Comparison of ENCODE assay signal across 12 mouse cellular contexts in the genomic region with DNA sequence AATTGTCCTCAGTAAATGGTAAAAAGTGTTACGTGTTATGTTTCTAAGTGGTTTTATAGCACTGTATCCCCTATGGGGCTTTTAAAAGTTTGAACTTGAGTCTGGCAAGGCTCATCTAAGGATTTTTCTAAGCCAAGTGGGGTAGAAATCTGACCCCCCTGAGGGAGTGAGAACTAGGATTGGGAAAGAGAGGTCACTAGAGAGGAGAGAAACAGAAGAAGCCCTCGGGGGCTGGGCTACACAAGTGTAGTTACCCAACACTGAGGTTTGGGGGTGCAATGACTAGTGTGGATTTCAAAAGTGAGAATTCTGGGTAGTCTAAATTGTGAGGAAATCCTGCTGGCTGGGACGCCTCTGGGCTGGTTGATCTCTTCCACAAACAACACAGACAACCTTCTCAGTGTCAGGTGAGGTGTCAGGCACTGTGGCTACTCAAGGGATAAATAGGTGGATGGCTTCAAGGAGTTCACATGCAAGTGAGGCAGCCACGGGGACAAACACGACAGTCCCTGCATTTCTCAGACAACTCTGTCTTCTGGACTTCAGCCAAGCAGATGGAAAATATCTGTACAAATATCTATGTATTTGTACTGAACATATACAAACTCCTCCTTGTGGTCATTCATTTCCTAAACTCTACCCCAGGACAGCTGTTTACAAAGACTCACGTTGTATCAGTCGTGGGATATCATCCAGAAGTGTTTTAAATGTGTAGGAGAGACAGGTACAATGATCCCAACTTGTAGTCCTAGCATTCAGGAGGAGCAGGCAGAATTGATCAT. TPM values are rescaled to one million over a fixed set of nuclear protein-coding genes. Genes with fewer than 3 reads are reported as not detected.
DNase-seq lines count a peak whose midpoint lies in the region; ATAC-seq and TF ChIP-seq lines count a peak whose summit lies in the region.
"Had no signal": no experiment of that assay in that cellular context is flagged by ENCODE, and none has a peak within 500 bp of the region (broad histone marks: within the 10 kb centered on the region; RNA-seq: fewer than 3 reads in every experiment).

No protein-coding gene starts in this region.

- H3K27me3 ChIP-seq in embryonic facial prominence, embryonic 11.5 days (ENCODE audit: control insufficient read depth, insufficient read depth, low read length): no peaks in the 10 kb centered on the region
- no peaks in the 10 kb centered on the region for H3K27me3 ChIP-seq in embryonic facial prominence, embryonic 10.5 days (replicated peaks; ENCODE audit: low read depth, poor library complexity, severe bottlenecking)
- no peaks in the 10 kb centered on the region for H3K27me3 ChIP-seq in embryonic facial prominence, embryonic 15.5 days
- no peaks in the 10 kb centered on the region for H3K27me3 ChIP-seq in liver, embryonic 13.5 days
- H3K27me3 ChIP-seq in myocyte (ENCODE audit: control insufficient read depth, insufficient read depth, insufficient read length): no peaks in the 10 kb centered on the region

- TF ChIP-seq POLR2A in myocyte (IDR thresholded peaks at IDR 0.05; ENCODE audit: insufficient read length, low read depth): no peak

- 63% methylated on average over 7 of the region's 7 CpGs for WGBS in embryonic facial prominence, embryonic 11.5 days
- WGBS in embryonic facial prominence, embryonic 10.5 days: 64% methylated on average over 7 of the region's 7 CpGs
- 29% methylated on average over 7 of the region's 7 CpGs for WGBS in embryonic facial prominence, embryonic 15.5 days
- 51% methylated on average over 7 of the region's 7 CpGs for WGBS in liver, embryonic 13.5 days (ENCODE audit: insufficient replicate concordance)

- no peak overlapping the region for H3K27ac ChIP-seq in embryonic facial prominence, embryonic 11.5 days (replicated peaks; ENCODE audit: low read depth, low read length)
- no peak overlapping the region for H3K27ac ChIP-seq in embryonic facial prominence, embryonic 10.5 days (replicated peaks)
- H3K27ac ChIP-seq in embryonic facial prominence, embryonic 15.5 days (replicated peaks): 0 out of 2 replicates have a peak overlapping the region, but pooled peaks have one; percentile 17
- H3K27ac ChIP-seq in liver, embryonic 13.5 days: peak overlapping the region; percentile 88; the same call in 1 of the 2 replicates

- ATAC-seq in embryonic facial prominence, embryonic 11.5 days (replicated peaks; ENCODE audit: insufficient number of reproducible peaks, low FRiP score, low TSS enrichment, low read depth): no peak; the same call in 1 of the 2 replicates
- ATAC-seq in embryonic facial prominence, embryonic 15.5 days (ENCODE audit: insufficient number of reproducible peaks, low FRiP score, low TSS enrichment, low read depth): peak; percentile 61
- no peak for ATAC-seq in liver, embryonic 13.5 days (ENCODE audit: low read depth)
- ATAC-seq: forebrain, embryonic 14.5 days had no signal

- DNase-seq in embryonic facial prominence, embryonic 11.5 days (ENCODE audit: low spot score): peak; percentile 39
- no peak for DNase-seq in embryonic facial prominence, embryonic 10.5 days (ENCODE audit: low spot score)
- no peak for DNase-seq in liver, embryonic 13.5 days
- no peak for DNase-seq in retina, postnatal 1 day
- DNase-seq in left cerebral cortex, postnatal 14 days (ENCODE audit: low spot score in 2 of 2): no peak
- DNase-seq in thymus, adult 18-20 months: no peak
- DNase-seq: cerebellum, adult 8-10 months; heart, postnatal 14 days; kidney, postnatal 10 days had no signal

- H3ac ChIP-seq in myocyte (ENCODE audit: control insufficient read depth, insufficient read length): no peak overlapping the region

- no peaks in the 10 kb centered on the region for H3K4me1 ChIP-seq in embryonic facial prominence, embryonic 11.5 days (ENCODE audit: control insufficient read depth, insufficient read depth, low read length)
- H3K4me1 ChIP-seq in embryonic facial prominence, embryonic 10.5 days: peaks cover 11% of the 10 kb centered on the region
- 0 out of 2 replicates have a peak, but pooled peaks cover 12% of the 10 kb centered on the region for H3K4me1 ChIP-seq in embryonic facial prominence, embryonic 15.5 days
- H3K4me1 ChIP-seq in liver, embryonic 13.5 days (replicated peaks): peaks cover 44% of the 10 kb centered on the region

- no peaks in the 10 kb centered on the region for H3K36me3 ChIP-seq in embryonic facial prominence, embryonic 11.5 days (replicated peaks; ENCODE audit: control insufficient read depth, insufficient read depth, low read depth, low read length)
- H3K36me3 ChIP-seq in embryonic facial prominence, embryonic 10.5 days (replicated peaks): no peaks in the 10 kb centered on the region
- no peaks in the 10 kb centered on the region for H3K36me3 ChIP-seq in embryonic facial prominence, embryonic 15.5 days
- H3K36me3 ChIP-seq in liver, embryonic 13.5 days: no peaks in the 10 kb centered on the region
- no peaks in the 10 kb centered on the region for H3K36me3 ChIP-seq in myocyte (ENCODE audit: control insufficient read depth, insufficient read depth)

- intact Hi-C loops in left cerebral cortex, postnatal 14 days (cut with DNase I): no loop called here

- no peaks in the 10 kb centered on the region for H3K79me2 ChIP-seq in myocyte (ENCODE audit: control insufficient read depth, insufficient read depth)

- no peak overlapping the region for H3K9ac ChIP-seq in embryonic facial prominence, embryonic 11.5 days (replicated peaks; ENCODE audit: low read length)
- no peak overlapping the region for H3K9ac ChIP-seq in embryonic facial prominence, embryonic 15.5 days
- no peak overlapping the region for H3K9ac ChIP-seq in liver, embryonic 13.5 days

- H3K4me2 ChIP-seq in embryonic facial prominence, embryonic 11.5 days (ENCODE audit: low read depth, low read length): no peak overlapping the region
- H3K4me2 ChIP-seq in embryonic facial prominence, embryonic 15.5 days (replicated peaks): no peak overlapping the region
- H3K4me2 ChIP-seq in liver, embryonic 13.5 days: no peak overlapping the region
- H3K4me2 ChIP-seq in myocyte (ENCODE audit: low read depth): peak overlapping the region; percentile 39

- no peaks in the 10 kb centered on the region for H3K9me3 ChIP-seq in embryonic facial prominence, embryonic 11.5 days (replicated peaks; ENCODE audit: control insufficient read depth, low read length)
- 0 out of 2 replicates have a peak, but pooled peaks cover under 1% of the 10 kb centered on the region for H3K9me3 ChIP-seq in embryonic facial prominence, embryonic 10.5 days
- H3K9me3 ChIP-seq in embryonic facial prominence, embryonic 15.5 days (replicated peaks): no peaks in the 10 kb centered on the region
- no peaks in the 10 kb centered on the region for H3K9me3 ChIP-seq in liver, embryonic 13.5 days (replicated peaks)

- no peak overlapping the region for H3K4me3 ChIP-seq in embryonic facial prominence, embryonic 11.5 days (ENCODE audit: low read depth, low read length)
- H3K4me3 ChIP-seq in embryonic facial prominence, embryonic 10.5 days: no peak overlapping the region
- no peak overlapping the region for H3K4me3 ChIP-seq in embryonic facial prominence, embryonic 15.5 days (replicated peaks)
- no peak overlapping the region for H3K4me3 ChIP-seq in liver, embryonic 13.5 days (replicated peaks)
- H3K4me3 ChIP-seq in myocyte: no peak overlapping the region

TF ChIP-seq in myocyte, 11 proteins besides CTCF, POLR2A, EP300 and RAD21:
- TF ChIP-seq USF1 (IDR thresholded peaks at IDR 0.05; ENCODE audit: low read depth) (no peak), MYOG (IDR thresholded peaks at IDR 0.05; ENCODE audit: control insufficient read depth in 1 of 3, insufficient read depth in 1 of 3, insufficient read length in 2 of 3, low read depth in 2 of 3) (no peak), MAX (IDR thresholded peaks at IDR 0.05; ENCODE audit: low read depth) (no peak), POLR2AphosphoS2 (IDR thresholded peaks at IDR 0.05; ENCODE audit: insufficient read length, low read depth) (no peak), SRF (IDR thresholded peaks at IDR 0.05; ENCODE audit: control insufficient read depth, insufficient read length, low read depth) (no peak), REST (IDR thresholded peaks at IDR 0.05; ENCODE audit: insufficient read depth, insufficient read length) (no peak), MYOD1 (IDR thresholded peaks at IDR 0.05; ENCODE audit: control insufficient read depth in 1 of 3, insufficient read length in 2 of 3, low read depth in 2 of 3) (no peak), CEBPB (IDR thresholded peaks at IDR 0.05; ENCODE audit: insufficient read depth, poor library complexity, severe bottlenecking) (no peak), E2F4 (IDR thresholded peaks at IDR 0.05; ENCODE audit: insufficient read depth) (no peak), TCF12 (IDR thresholded peaks at IDR 0.05; ENCODE audit: insufficient read depth, poor library complexity, severe bottlenecking) (no peak), TCF3 (IDR thresholded peaks at IDR 0.05; ENCODE audit: insufficient read length, low read depth) (no peak)

RNA-seq across cellular contexts. Expression of a gene that starts 10.8 kb away (rescaled TPM):
- polyA plus RNA-seq in embryonic facial prominence, embryonic 11.5 days (2014; fragmentation: Nextera tagmentation; extraction: Ambion mirVana): 41.5 and 42.1 TPM in 2 replicates
- polyA plus RNA-seq in embryonic facial prominence, embryonic 10.5 days (2016; fragmentation: Nextera tagmentation; extraction: Ambion mirVana): 49.4 and 57.3 TPM in 2 replicates
- polyA plus RNA-seq in embryonic facial prominence, embryonic 15.5 days (2015; fragmentation: Nextera tagmentation; extraction: Ambion mirVana): 34.8 and 35.6 TPM in 2 replicates
- 35.8 and 49.1 TPM in 2 replicates for polyA plus RNA-seq in liver, embryonic 13.5 days (2015; fragmentation: Nextera tagmentation; extraction: Ambion mirVana)
- 30.9 TPM for polyA plus RNA-seq in myocyte (2012; fragmentation: generic; extraction: Trizol)
- 10 to 100 TPM; 45.5 to 46.8 TPM for total RNA-seq in left cerebral cortex, postnatal 14 days (2021)

RNA-seq across cellular contexts. Expression of a gene that starts 43.9 kb away (rescaled TPM):
- polyA plus RNA-seq in embryonic facial prominence, embryonic 11.5 days (2014; fragmentation: Nextera tagmentation; extraction: Ambion mirVana): 2.0 and 2.8 TPM in 2 replicates
- polyA plus RNA-seq in embryonic facial prominence, embryonic 10.5 days (2016; fragmentation: Nextera tagmentation; extraction: Ambion mirVana): 3.4 and 3.7 TPM in 2 replicates
- polyA plus RNA-seq in embryonic facial prominence, embryonic 15.5 days (2015; fragmentation: Nextera tagmentation; extraction: Ambion mirVana): 7.2 and 7.8 TPM in 2 replicates
- 1.9 TPM in 2 replicates for polyA plus RNA-seq in liver, embryonic 13.5 days (2015; fragmentation: Nextera tagmentation; extraction: Ambion mirVana)
- 0.12 TPM for polyA plus RNA-seq in myocyte (2012; fragmentation: generic; extraction: Trizol)
- total RNA-seq in left cerebral cortex, postnatal 14 days (2021): 10 to 100 TPM; 60.7 to 70.5 TPM

Comparison
In these comparisons a context has a peak if more than half of its experiments do, and no peak if none do; other contexts are left out.
1. H3K27ac ChIP-seq: peak in embryonic facial prominence, embryonic 15.5 days (single experiment) and liver, embryonic 13.5 days (single experiment); none in embryonic facial prominence, embryonic 11.5 days (single experiment) and embryonic facial prominence, embryonic 10.5 days (single experiment).